Mouse (Mus musculus): ENCODE measurements around the gene Barhl2. TPM values are rescaled to one million over a fixed set of nuclear protein-coding genes. Genes with fewer than 3 reads are reported as not detected.

The Barhl2 gene
- not detected for polyA plus RNA-seq (2017; shearing (Covaris generic))

GRCm38 (mm10) chr5:106457986-106458476 lies at the start of gene Barhl2:
TSS of gene Barhl2 (minus strand) at chr5:106458166.
- no peak for ATAC-seq

- no peak for ATAC-seq
Observed at GRCm38 (mm10) chr5:106506061-106506460, 48.1 kb upstream of the Barhl2 start.

GRCm38 (mm10) chr5:106502684-106503545 lies 44.9 kb upstream of the Barhl2 start:
- no peak for ATAC-seq

GRCm38 (mm10) chr5:106502271-106502670 lies 44.3 kb upstream of the Barhl2 start:
- ATAC-seq: no peak

GRCm38 (mm10) chr5:106491771-106492170 lies 33.8 kb upstream of the Barhl2 start:
- no peak for ATAC-seq

- ATAC-seq: no peak
Observed at GRCm38 (mm10) chr5:106472105-106472500, 14.1 kb upstream of the Barhl2 start.

GRCm38 (mm10) chr5:106471235-106472104 lies 13.5 kb upstream of the Barhl2 start:
- ATAC-seq: no peak

- ATAC-seq: no peak
Observed at GRCm38 (mm10) chr5:106465129-106465790, 7.3 kb upstream of the Barhl2 start.

GRCm38 (mm10) chr5:106464336-106465128 lies 6.6 kb upstream of the Barhl2 start:
- no peak for ATAC-seq

GRCm38 (mm10) chr5:106463661-106464191 lies 5.8 kb upstream of the Barhl2 start:
- ATAC-seq: no peak

GRCm38 (mm10) chr5:106461913-106462312 lies 3.9 kb upstream of the Barhl2 start:
- ATAC-seq: peak; percentile 64

GRCm38 (mm10) chr5:106461431-106461830 lies 3.5 kb upstream of the Barhl2 start:
- ATAC-seq: no peak

- ATAC-seq: no peak
Observed at GRCm38 (mm10) chr5:106460535-106460934, 2.6 kb upstream of the Barhl2 start.

- no peak for ATAC-seq
Observed at GRCm38 (mm10) chr5:106460001-106460511, 2.1 kb upstream of the Barhl2 start.

GRCm38 (mm10) chr5:106459120-106459641 lies 1.2 kb upstream of the Barhl2 start:
- no peak for ATAC-seq

GRCm38 (mm10) chr5:106458477-106459119 lies 632 bp upstream of the Barhl2 start:
- ATAC-seq: peak; percentile 13

GRCm38 (mm10) chr5:106457111-106457925 lies 648 bp downstream of the Barhl2 start:
- no peak for ATAC-seq

- ATAC-seq: no peak
Observed at GRCm38 (mm10) chr5:106455984-106456383, 2.0 kb downstream of the Barhl2 start.

GRCm38 (mm10) chr5:106455106-106455920 lies 2.7 kb downstream of the Barhl2 start:
- no peak for ATAC-seq

Data from CD4-positive, CD25-positive, alpha-beta regulatory T cell, adult 4 months (primary cell).